Mouse (Mus musculus): ENCODE measurements at regions not wholly inside any gene's neighbourhood (a gene's known extent, or its start where the extent isn't known, plus 50 kb on each side); places are given as distances from the start of the nearest gene placed in this dataset.
"Not testable (repeated sequence)": the region's sequence is repeated elsewhere in the genome, so short reads cannot be mapped to it uniquely, and the experiment has no call there.

GRCm38 (mm10) chrX:114314586-114314985 is 159.5 kb upstream of the Klhl4 start:
- no peak for DNase-seq
- intact Hi-C loops (cut with DNase I): loop anchor here (10.0 kb wide), 1 partner anchor 1360 kb away; no protein-coding TSS in a partner anchor

GRCm38 (mm10) chrX:114324285-114324684 is 149.8 kb upstream of the Klhl4 start:
- DNase-seq: no peak
- intact Hi-C loops (cut with DNase I): loop anchor here (10.0 kb wide), 1 partner anchor 231 kb away; no protein-coding TSS in a partner anchor

- DNase-seq; intact Hi-C loops (cut with DNase I): not testable (repeated sequence)
Observed at GRCm38 (mm10) chrX:114336151-114336550, 138.0 kb upstream of the Klhl4 start.

GRCm38 (mm10) chrX:114359240-114359639 is 114.9 kb upstream of the Klhl4 start:
- no peak for DNase-seq
- intact Hi-C loops (cut with DNase I): no loop called here

Measured in left cerebral cortex, postnatal 4 days (tissue).